Mouse (Mus musculus) splenic B cell, adult 2 months (primary cell): ENCODE data around the gene Wnt10b.
"Not testable (repeated sequence)": the region's sequence is repeated elsewhere in the genome, so short reads cannot be mapped to it uniquely, and the experiment has no call there.

Experiments used
- DNase-seq: peaks from one replicate; pipeline ENCODE4 v3.0.0-alpha.2; 2011; ENCODE audit warnings: low read depth, low spot score
- H3K27me3 ChIP-seq: 2 replicates; pipeline ENCODE4 v1.6.1; 2012; ENCODE audit warnings: mild to moderate bottlenecking, low read length, moderate library complexity, mixed read lengths; ENCODE audit not compliant: control insufficient read depth, poor library complexity, insufficient read depth, severe bottlenecking
- H3K36me3 ChIP-seq: 2 replicates; pipeline ENCODE4 v1.6.1; 2012; ENCODE audit warnings: mild to moderate bottlenecking, low read length, moderate library complexity, mixed read lengths; ENCODE audit not compliant: control insufficient read depth, poor library complexity, insufficient read depth, severe bottlenecking

The Wnt10b gene

GRCm38 (mm10) chr15:98777762-98778161, at the start of gene Wnt10b:
Gene Wnt10b, minus strand, starts transcription at chr15:98778150.
- Histone ChIP-seq H3K27me3 (no peaks in the 10 kb centered on the region; the same call in 1 of the 2 replicates), H3K36me3 (no peaks in the 10 kb centered on the region)
- DNase-seq, result no peak

GRCm38 (mm10) chr15:98827611-98828011, 49.7 kb upstream of the Wnt10b start:
- no peak for DNase-seq
- H3K36me3 ChIP-seq, result peaks cover 11% of the 10 kb centered on the region
- no peaks in the 10 kb centered on the region for H3K27me3 ChIP-seq

DNA sequence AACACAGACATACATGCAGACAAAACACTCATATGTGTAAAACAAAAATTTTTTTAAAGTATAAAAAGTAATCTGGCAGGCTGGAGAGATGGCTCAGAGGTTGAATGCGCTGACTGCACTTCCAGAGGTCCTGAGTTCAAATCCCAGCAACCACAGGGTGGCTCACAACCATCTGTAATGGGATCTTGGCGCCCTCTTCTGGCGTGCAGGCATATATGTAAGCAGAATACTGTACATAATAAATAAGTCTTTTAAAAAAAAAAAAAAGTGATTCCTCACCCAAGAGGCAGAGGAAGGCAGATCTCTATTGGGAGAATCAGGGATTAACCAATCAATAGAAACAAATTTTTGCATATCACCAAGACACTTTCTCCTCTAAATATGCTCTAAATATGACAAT, 45.5 kb upstream of the Wnt10b start:
- H3K36me3 ChIP-seq, result peaks cover 13% of the 10 kb centered on the region
- H3K27me3 ChIP-seq, result no peaks in the 10 kb centered on the region
- DNase-seq, result peak; percentile 59

- no peaks in the 10 kb centered on the region for H3K27me3 ChIP-seq
- no peak for DNase-seq
- H3K36me3 ChIP-seq, result peaks cover 14% of the 10 kb centered on the region
Observed at GRCm38 (mm10) chr15:98822147-98822546, 44.2 kb upstream of the Wnt10b start.

DNA sequence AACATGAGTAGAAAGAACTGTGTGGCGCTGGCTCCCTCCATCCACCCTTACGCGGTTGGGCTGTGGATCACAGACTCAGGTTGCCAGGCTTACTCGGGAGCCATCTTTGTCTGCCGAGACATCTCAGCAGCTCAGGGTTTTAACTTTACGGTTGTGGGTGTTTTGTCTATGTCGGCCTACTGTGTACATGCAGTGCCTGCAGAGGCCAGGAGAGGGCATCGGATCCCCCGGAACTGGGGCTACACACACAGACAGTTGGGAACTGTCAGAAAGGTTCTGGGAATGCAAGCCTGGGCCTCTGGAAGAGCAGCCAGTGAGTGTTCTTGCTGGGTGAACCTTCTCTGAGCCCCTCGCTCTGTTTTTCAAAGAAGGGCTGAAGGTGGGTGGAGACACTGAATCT, 43.5 kb upstream of the Wnt10b start:
- peak; percentile 58 for DNase-seq
- Histone ChIP-seq H3K27me3 (no peaks in the 10 kb centered on the region), H3K36me3 (peaks cover 14% of the 10 kb centered on the region)

GRCm38 (mm10) chr15:98820937-98821336, 43.0 kb upstream of the Wnt10b start:
- H3K36me3 ChIP-seq, result peaks cover 14% of the 10 kb centered on the region
- H3K27me3 ChIP-seq, result no peaks in the 10 kb centered on the region
- no peak for DNase-seq

GRCm38 (mm10) chr15:98818171-98818570, 40.2 kb upstream of the Wnt10b start:
- Histone ChIP-seq H3K27me3 (no peaks in the 10 kb centered on the region), H3K36me3 (peaks cover 18% of the 10 kb centered on the region)
- no peak for DNase-seq

DNA sequence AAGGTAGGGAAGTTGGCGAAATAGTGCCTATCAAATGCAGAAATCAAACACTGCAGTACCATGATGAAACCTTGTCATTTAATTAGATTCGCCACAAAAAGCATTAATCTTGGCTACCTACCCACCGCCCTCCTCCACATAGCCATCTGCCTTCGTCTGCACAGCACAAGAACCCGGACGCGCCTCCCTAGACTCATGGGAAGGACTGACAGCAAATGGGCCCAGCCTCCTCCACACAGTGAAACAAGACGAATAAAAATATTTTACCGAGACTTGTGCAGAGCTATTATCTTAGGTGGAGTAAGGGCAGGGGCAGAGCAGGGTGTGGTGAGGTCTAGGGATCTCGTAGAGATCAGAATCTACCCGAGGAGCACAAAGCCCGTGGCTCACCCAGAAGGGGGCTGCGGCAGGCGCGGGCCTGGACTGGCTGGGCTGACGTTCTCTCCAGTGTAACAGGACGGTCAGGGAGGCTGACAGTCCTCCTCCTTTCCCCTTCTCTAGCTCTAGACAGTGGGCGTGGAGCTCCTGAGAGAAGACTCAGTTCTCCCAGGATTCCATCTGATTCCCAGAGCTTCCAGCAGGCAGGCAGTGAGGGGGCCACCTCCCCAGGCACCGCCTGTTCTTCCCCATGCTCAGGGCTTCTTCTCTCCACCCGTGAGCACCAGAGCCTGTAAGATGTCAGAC, 34.9 kb upstream of the Wnt10b start:
- no peaks in the 10 kb centered on the region for H3K27me3 ChIP-seq
- peaks cover 14% of the 10 kb centered on the region for H3K36me3 ChIP-seq
- no peak for DNase-seq

DNA sequence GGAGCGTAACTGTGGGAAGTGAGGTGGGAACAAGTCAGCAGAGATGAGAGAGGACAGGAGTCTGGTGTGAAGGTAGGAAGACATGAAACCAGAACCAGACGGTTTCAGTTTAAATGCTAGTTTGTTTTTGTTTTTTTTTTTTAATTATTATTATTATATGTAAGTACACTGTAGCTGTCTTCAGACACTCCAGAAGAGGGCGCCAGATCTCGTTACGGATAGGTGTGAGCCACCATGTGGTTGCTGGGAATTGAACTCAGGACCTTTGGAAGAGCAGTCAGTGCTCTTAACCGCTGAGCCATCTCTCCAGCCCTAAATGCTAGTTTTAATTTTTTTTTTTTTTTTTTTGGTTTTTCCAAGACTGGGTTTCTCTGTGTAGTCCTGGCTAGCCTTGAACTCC, 32.3 kb upstream of the Wnt10b start:
- not testable (repeated sequence) for H3K27me3 ChIP-seq, H3K36me3 ChIP-seq, DNase-seq

- no peak for DNase-seq
- Histone ChIP-seq H3K36me3 (peaks cover 6% of the 10 kb centered on the region; the same call in 1 of the 2 replicates), H3K27me3 (no peaks in the 10 kb centered on the region)
Observed at GRCm38 (mm10) chr15:98809390-98809789, 31.4 kb upstream of the Wnt10b start, which contains the start of gene Ddn. Gene Ddn, minus strand, starts transcription at chr15:98809490.

DNA sequence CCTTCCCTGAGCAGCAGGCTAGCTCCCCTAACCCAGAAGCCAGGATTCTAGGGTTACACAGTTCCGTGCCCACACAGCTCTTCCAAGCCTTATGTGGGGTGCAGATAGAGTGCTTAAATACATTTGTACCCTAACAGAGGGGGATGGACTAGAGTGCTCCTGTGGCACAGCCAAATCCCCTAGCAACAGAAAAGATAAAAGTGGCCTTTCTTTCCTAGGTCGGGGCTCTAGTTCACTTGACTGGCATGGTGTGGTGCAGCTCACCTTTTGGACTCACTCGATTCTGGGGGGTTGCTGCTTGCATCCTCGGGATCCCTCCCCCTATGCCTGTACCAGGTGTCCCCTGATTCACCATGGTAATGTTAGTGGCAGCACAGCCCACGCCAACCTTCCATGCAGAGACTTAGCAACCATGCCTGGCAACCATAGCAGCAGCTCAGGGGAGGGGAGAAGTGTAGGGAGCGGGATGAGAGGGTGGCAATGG, 30.7 kb upstream of the Wnt10b start:
- H3K36me3 ChIP-seq, result 0 out of 2 replicates have a peak, but pooled peaks cover 3% of the 10 kb centered on the region
- no peak for DNase-seq
- no peaks in the 10 kb centered on the region for H3K27me3 ChIP-seq

DNA sequence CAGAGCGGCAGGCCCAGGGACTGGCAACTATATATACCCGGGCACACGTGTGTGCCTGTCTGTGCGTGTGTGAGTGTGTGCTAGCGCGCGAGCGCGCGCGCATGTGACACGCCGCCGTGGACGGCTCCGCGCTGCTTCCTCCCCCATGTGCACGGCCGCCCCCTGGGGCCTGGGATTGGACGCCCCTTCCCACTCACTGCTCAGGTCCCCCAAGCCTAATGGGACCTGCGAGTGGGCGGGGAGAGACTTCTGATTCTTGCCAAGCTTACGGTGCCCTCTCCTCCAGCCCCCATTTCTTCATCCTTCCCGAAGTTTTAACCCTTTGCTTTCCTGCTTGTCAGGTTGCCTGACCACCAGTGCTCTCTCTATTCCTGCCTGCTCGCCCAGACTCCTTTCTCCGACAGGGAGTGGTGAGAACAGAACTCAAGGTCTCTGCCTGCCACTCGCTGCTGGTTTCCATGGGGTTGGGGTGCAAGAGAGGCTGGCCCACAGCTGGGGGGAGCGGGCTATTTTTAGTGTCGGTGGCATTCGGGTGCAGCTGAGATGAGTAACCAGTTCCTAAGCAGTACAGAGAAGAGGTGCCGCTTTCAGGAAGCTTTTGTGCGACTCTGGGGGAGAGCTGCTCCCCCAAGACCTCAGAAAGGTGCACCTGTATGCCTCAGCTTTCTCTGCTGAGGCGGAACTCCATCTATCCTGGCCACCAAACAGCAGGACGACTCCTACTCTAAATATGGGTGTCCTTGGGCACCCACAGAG, 30.1 kb upstream of the Wnt10b start:
- peak; percentile 81 for DNase-seq
- Histone ChIP-seq H3K27me3 (no peaks in the 10 kb centered on the region), H3K36me3 (0 out of 2 replicates have a peak, but pooled peaks cover 2% of the 10 kb centered on the region)

- Histone ChIP-seq H3K36me3 (no peaks in the 10 kb centered on the region), H3K27me3 (no peaks in the 10 kb centered on the region)
- DNase-seq, result peak; percentile 37
Observed at GRCm38 (mm10) chr15:98806809-98807770, 29.1 kb upstream of the Wnt10b start.

DNA sequence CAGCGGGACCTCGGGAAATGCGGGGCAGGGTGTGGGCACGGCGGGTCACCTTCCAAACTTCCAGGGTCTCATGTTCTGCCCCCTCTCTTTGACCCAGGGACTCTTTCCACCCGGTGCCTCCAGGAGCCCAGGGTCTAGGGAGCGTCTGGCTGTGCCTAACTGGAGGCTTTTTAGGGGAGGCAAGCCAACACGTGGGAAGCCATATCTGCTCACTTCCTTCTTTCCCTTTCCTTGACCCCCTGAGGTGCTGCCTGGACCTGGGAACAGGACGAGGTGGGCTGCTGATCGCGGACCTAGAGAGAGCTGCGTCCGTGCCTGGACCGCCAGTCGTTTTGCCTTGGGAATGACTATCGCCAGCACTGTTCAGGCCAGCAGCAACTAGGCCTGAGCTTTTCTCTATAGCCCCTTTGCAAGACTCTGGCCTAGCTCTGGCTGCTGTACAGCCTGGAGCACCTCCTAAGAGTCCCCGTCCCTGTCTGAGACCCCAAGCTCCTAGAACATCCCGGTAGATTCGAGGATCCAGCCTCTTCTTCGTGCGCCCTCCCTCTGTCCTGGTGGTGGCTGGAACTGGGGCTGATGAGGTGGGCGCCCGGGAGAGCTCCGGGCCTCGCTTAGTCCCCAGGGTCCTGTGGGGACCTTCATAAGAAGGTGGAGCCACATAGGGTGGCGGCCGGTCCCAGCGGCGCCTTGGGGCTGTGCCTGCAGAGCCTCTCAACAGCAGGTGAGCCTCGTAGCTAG, 28.3 kb upstream of the Wnt10b start:
- no peaks in the 10 kb centered on the region for H3K36me3 ChIP-seq
- H3K27me3 ChIP-seq, result no peaks in the 10 kb centered on the region; the same call in 1 of the 2 replicates
- no peak for DNase-seq
